Mouse (Mus musculus) CH12.LX (cell line): ENCODE data around the gene Rgs3.

Experiments used
- BHLHE40 ChIP-seq: IDR thresholded peaks from 2 replicates; pipeline ENCODE4 v1.6.1; 2011; ENCODE audit warnings: mild to moderate bottlenecking, low read depth, low read length, improper control_type of control experiment
- CTCF ChIP-seq, 2 experiments: IDR thresholded peaks in 1 of 2; conservative IDR thresholded peaks in 1 of 2; 2 replicates each; pipeline ENCODE4 v1.5.1; 2011 to 2012; ENCODE audit warnings: low read depth in 2 of 2, low read length in 2 of 2, improper control_type of control experiment in 1 of 2, inconsistent platforms in 1 of 2, mild to moderate bottlenecking in 1 of 2, moderate library complexity in 1 of 2
- POLR2A ChIP-seq: IDR thresholded peaks from 2 replicates; pipeline ENCODE4 v1.6.1; 2011; ENCODE audit warnings: low read depth, mild to moderate bottlenecking, improper control_type of control experiment, low read length
- USF1 ChIP-seq: IDR thresholded peaks from 2 replicates; pipeline ENCODE4 v1.6.1; 2014; ENCODE audit warnings: low read depth, mild to moderate bottlenecking, inconsistent platforms, low read length, improper control_type of control experiment

GRCm38 (mm10) chr4:62621151-62621550 lies 61.5 kb downstream of the Rgs3 start:
- TF ChIP-seq POLR2A (no peak), USF1 (no peak), BHLHE40 (no peak), CTCF (conservative IDR thresholded peaks at IDR 0.05 in 1 of 2, IDR thresholded peaks at IDR 0.05 in 1 of 2; ENCODE audit: low read depth in 2 of 2, low read length in 2 of 2) (no peak)
